Mouse (Mus musculus): ENCODE results near the gene Scaf1.

- no peak for TF ChIP-seq CTCF (IDR thresholded peaks at IDR 0.05; ENCODE audit: control insufficient read depth, insufficient read depth, low read length)
- TF ChIP-seq POLR2A (IDR thresholded peaks at IDR 0.05; ENCODE audit: borderline replicate concordance, control insufficient read depth, low read depth, low read length): no peak
Measured at GRCm38 (mm10) chr7:45036702-45037101, 20.5 kb upstream of the Scaf1 start.
